Mouse (Mus musculus): ENCODE data around the gene Strip1.

DNA sequence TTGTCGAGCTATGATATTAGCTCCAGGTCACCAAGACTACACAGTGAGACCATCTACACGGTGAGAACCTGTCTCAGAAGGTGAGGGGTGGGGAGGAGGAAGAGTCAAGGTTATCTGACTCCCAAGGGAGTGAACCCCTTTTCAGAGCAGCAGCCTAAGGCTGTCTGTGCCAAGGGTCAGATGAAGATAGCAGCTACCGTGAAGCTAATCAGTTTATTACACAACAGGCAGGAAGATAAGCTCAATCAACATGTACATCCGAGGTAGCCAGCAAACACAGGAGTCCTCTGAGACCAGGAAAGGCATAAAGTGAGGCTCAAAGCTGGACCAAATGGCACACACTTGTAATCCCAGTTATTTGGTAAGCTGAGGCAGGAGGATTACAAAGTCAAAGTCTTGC is 22.7 kb downstream of the Strip1 start:
- no peak for TF ChIP-seq CTCF (IDR thresholded peaks at IDR 0.05; ENCODE audit: control insufficient read depth, insufficient read depth, low read length)
- no peak for TF ChIP-seq POLR2A (IDR thresholded peaks at IDR 0.05; ENCODE audit: borderline replicate concordance, control insufficient read depth, low read depth, low read length)

Measured in bone marrow, adult 2 months (tissue).